Mouse (Mus musculus): Measurements from ENCODE around the gene Arhgdib.

DNA sequence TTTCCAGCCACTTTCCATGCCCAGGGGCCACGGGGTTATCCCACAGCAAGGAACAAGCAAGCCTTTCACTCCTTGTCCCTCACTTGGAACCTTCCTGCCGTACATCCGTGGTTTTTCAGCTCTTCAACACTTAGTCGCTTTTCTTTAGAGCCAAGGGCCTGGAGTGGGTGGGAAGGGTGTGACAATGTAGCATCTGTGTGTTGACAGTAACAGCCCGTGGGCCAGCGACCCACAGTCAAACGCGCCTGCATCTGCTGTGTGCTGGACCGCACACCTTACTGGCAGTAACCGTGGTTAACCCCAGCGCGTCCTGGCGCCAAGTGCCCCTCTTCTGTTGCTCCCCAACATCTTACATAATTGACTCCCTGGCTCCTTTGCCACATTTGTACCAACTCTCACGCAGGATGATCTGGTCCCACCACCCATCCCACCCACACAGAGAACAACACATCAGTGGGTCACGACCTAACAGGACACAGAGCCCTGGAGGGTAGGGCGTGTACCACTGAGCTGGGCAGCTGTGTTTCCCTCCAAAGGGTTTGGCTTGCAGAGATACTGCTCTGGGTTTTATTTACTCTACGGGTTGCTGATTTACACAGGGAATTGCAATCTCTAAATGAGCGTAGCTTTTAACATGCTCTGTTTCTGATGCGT is 35.3 kb downstream of the Arhgdib start:
- TF ChIP-seq CTCF (conservative IDR thresholded peaks at IDR 0.05 in 1 of 2, IDR thresholded peaks at IDR 0.05 in 1 of 2; ENCODE audit: low read depth in 2 of 2, low read length in 2 of 2) (no peak), POLR2A (IDR thresholded peaks at IDR 0.05; ENCODE audit: low read depth, low read length) (no peak), UBTF (IDR thresholded peaks at IDR 0.05; ENCODE audit: low read depth, low read length) (no peak), ELF1 (IDR thresholded peaks at IDR 0.05; ENCODE audit: low read depth, low read length) (no peak), ZNF384 (IDR thresholded peaks at IDR 0.05; ENCODE audit: low read depth, low read length) (no peak), TBP (conservative IDR thresholded peaks at IDR 0.05; ENCODE audit: low read depth, low read length) (no peak), BHLHE40 (IDR thresholded peaks at IDR 0.05; ENCODE audit: low read depth, low read length) (no peak), CHD1 (IDR thresholded peaks at IDR 0.05; ENCODE audit: low read depth, low read length) (no peak), HCFC1 (IDR thresholded peaks at IDR 0.05; ENCODE audit: low read depth, low read length) (no peak), USF1 (IDR thresholded peaks at IDR 0.05; ENCODE audit: low read depth, low read length) (no peak), POLR2AphosphoS2 (IDR thresholded peaks at IDR 0.05; ENCODE audit: low read depth, low read length) (no peak), ZMIZ1 (IDR thresholded peaks at IDR 0.05; ENCODE audit: low read depth, low read length) (no peak)
